Mouse (Mus musculus): ENCODE measurements around the gene Siae.
A peak's percentile ranks its signal among the peaks of the same experiment; 100 is the strongest.

Gene Siae

GRCm38 (mm10) chr9:37625129-37625528 is 69.6 kb downstream of the Siae start:
- no peak for DNase-seq (ENCODE audit: low read depth in 1 of 2, low spot score in 2 of 2)

- DNase-seq (ENCODE audit: low read depth in 1 of 2, low spot score in 2 of 2) = no peak
These were observed 70.1 kb downstream of the Siae start for GRCm38 (mm10) chr9:37625641-37626040.

DNA sequence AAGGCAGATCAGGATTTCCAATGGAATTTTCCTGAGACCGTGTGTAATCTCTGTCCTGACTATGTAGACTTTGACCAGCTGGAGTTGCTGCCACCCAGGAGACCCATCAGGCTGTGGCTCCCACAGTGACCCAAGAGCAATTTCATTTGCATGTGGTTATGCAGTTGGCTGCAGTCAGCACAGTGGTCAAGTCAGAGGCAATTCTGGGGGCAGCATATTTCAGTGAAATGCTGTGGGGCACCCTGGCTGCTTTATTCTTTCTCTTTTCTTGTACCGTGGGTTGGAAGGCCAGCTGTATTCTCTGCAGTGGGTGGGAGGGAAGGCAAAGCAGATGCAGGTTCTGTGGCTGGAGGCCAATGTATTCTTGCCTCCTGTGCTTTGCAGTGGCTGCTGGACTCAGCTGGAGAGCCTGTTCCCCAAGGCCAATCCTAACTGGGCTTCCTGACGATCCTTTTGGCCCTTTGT is 70.6 kb downstream of the Siae start:
- no peak for DNase-seq (ENCODE audit: low read depth in 1 of 2, low spot score in 2 of 2)

GRCm38 (mm10) chr9:37627263-37627662 is 71.8 kb downstream of the Siae start:
- no peak for DNase-seq (ENCODE audit: low read depth in 1 of 2, low spot score in 2 of 2)

DNA sequence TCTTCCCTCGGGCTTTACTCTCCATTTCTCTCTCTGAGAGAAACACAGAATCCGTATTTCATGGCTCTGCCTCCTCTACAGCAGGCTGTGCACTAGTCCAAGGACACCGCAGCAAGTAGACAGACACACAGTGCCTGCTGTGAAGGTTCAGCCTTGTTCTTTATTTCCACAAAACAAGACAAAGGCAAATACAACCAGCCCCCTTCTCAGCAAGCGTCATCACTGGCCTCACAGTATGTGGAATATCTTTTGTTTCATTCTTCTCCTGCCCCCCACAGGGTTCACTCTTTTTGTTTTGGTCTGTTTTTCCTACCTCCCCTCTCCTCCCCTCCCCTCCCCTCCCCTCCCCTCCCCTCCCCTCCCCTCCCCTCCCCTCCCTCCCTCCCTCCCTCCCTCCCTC is 73.1 kb downstream of the Siae start:
- no peak for DNase-seq (ENCODE audit: low read depth in 1 of 2, low spot score in 2 of 2)

DNA sequence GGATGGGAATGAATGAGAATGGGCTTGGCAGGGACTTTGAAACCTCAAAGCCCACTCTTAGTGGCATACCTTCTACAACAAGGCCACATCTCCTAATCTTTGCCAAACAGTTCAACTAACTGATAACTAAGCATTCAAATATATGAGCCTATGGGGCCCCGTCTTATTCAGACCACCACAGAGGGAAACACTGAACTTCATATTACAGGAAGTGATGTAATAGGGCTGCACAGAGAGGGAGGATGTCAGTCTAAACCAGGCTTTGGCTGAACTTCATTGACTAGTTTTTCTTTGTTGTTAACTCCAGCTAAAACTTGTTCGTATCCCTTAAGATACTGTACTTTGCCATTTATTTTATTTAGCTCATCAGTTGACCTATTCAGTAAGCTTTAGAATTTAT is 74.4 kb downstream of the Siae start:
- DNase-seq (ENCODE audit: low read depth in 1 of 2, low spot score in 2 of 2) = no peak

GRCm38 (mm10) chr9:37632305-37632704 is 76.8 kb downstream of the Siae start:
- DNase-seq (ENCODE audit: low read depth in 1 of 2, low spot score in 2 of 2) = no peak

GRCm38 (mm10) chr9:37634269-37634668 is 78.8 kb downstream of the Siae start:
- no peak for DNase-seq (ENCODE audit: low read depth in 1 of 2, low spot score in 2 of 2)

- DNase-seq (ENCODE audit: low read depth in 1 of 2, low spot score in 2 of 2) = no peak
These were observed 80.8 kb downstream of the Siae start for GRCm38 (mm10) chr9:37636335-37636734.

DNA sequence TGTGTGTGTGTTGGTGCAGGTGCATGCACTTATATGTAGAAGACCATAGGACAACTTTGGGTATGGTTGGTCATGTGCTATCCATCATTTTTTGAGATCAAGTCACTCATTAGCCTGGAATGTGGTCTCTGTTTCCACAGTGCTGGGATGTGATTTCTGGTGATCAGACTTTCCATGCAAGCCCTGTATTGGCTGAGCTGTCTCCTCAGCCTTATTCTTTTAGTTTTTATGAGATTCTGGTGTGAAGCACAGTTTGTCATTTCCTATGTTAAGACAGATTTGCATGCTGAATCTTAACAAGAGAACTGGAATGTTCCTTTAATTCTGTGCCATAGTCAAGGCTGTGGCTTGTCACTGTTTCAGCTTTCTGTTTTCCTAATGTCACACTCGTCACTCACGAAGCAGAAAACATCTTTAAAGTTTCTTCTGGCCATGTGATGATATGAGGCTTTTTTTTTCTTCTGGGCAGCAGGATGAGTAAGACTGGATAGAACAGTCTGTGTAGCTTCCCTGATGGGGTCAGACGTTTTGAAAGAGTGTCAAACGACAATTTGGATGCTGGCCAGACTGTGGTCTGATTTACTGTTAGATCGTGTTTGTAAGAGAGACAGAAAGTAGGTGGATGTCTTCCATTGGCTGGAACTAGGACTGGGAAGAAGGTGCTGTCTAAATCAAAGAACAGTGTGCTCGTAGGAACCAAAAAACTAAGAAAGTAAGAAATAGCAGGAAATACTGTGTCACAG is 81.5 kb downstream of the Siae start:
- no peak for DNase-seq (ENCODE audit: low read depth in 1 of 2, low spot score in 2 of 2)

DNA sequence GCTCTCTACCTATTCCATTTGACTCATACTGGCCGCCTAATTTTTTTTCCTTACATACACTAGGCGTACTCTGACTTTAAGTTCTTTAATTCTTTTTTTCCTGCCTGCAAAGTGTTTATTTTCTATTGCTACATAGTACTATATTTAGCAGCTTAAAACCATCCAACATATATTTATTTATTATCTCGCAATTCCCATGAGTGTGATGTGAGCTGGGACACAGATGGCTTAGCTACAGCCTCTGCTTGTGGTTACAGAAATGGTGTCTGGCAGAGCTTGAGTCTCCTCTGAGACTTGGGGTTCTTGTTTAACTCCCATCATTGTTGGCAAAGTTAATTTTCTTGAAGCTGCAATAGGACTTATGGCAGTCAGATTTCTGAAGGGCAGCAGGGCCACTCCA is 83.2 kb downstream of the Siae start:
- no peak for DNase-seq (ENCODE audit: low read depth in 1 of 2, low spot score in 2 of 2)

- no peak for DNase-seq (ENCODE audit: low read depth in 1 of 2, low spot score in 2 of 2)
These were observed 90.7 kb downstream of the Siae start for GRCm38 (mm10) chr9:37646246-37646645.

- DNase-seq (ENCODE audit: low read depth in 1 of 2, low spot score in 2 of 2) = no peak
These were observed 95.1 kb downstream of the Siae start for GRCm38 (mm10) chr9:37650639-37651038.

DNA sequence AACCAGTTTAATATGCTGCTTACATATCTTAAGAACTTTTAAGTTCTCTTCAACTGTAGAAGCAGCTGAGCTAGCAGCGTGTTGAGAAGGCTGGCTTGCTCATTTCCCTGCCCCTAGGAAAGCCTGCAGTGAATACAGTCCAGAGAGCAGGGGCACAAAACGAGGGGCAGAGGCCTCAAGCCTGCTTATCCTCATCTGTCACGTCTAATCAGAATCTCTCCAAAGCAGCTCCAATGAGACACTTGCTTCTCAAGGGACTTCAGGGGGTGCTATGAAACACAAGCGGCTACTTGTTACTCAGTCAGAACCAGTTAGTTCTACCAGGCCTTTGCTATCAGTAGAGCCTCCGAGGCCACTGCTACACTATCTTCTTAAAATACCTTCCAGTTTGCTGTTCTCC is 98.3 kb downstream of the Siae start:
- no peak for DNase-seq (ENCODE audit: low read depth in 1 of 2, low spot score in 2 of 2)

DNA sequence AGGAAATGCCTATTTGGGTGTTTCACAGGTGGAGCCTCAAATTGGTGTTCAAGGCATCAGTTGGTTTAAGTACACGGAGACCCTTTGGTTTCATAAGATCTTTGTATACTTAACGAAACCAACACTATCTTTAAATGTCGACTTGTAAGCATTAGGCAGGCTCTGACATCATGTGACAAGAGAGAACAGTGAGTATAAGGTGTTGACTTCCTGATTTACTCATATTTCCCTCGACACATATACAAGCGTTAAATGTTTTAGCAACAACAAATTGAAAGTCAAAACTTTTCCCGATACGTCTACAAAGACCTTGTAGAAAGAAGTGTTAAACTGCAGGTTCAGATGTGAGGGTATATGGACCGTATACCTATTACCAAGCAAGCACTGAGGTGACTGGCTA is 100.5 kb downstream of the Siae start:
- DNase-seq (ENCODE audit: low read depth in 1 of 2, low spot score in 2 of 2) = no peak

DNA sequence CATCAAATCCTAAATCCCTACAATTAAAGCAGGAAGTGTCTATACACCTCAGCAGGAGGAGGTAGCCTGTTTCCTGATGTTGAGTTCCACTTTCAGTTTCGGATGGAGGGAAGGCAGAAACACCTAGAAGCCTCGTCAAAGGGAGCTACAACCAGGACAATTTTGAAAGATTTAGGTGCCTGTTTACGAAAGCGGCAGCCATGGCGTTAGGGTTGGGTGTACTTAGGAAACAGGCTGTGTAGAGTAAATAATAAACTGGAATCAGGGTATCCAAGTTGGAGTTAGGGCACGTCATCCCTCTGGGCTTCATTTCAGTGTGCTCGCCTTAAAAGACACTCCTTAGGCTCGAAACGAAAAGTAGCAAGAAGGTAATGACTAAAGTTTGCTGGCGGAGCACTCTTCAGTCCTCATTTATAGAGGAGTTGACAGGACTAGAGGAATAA is 101.0 kb downstream of the Siae start:
- DNase-seq (ENCODE audit: low read depth in 1 of 2, low spot score in 2 of 2) = no peak

DNA sequence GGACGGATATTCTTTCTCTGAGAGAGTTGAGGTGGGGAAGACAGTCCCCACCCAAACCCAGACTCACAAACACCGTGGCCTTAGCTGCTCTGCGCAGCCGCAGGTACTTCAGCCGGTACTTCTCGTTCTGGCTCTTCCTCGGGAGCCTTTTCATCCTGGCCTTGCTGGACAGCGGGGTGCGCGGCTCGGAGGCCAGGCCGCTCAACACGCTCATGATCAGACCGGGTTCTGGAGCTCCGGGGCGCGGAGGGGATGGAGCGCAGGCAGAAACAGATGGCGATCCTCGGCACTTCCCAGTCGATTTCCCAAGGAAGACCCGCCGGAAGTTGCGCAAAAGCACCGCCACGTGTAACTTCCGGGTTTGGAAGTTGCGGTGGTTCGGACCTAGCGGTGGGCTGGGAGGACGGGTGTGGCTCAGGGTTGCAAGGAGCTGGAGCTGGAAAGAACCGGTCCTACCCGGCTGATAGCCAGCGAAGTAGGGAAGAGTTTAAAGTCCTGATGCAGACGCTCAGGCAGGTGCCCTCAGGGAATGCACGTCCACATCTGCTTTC is 101.5 kb downstream of the Siae start, which contains the start of gene Tbrg1:
Tbrg1 (minus strand) TSS at position 382 of the 551 bp plus-strand sequence.
- peak; percentile 15 to 28 for DNase-seq (ENCODE audit: low read depth in 1 of 2, low spot score in 2 of 2)

DNA sequence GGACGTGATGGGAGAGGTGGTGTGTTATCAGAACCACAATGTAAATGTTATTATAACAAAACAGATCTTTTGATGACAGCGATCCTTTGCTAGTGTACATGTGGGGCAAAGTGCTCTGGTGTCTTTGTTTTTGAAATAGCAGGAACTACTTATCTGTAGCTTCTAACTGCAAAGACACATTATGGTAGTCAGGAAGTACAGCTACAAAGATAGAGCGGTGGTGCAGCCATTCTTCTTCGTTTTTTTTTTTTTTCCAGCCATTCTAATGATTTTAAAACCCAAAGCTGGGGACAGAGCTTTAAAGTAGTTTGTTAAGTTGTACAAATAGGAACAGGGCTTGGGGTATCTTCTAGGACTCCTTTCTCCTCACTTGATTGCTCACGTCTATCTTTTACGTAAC is 103.9 kb downstream of the Siae start:
- DNase-seq (ENCODE audit: low read depth in 1 of 2, low spot score in 2 of 2) = no peak

- DNase-seq (ENCODE audit: low read depth in 1 of 2, low spot score in 2 of 2) = no peak
These were observed 107.7 kb downstream of the Siae start for GRCm38 (mm10) chr9:37663210-37663609.

- no peak for DNase-seq (ENCODE audit: low read depth in 1 of 2, low spot score in 2 of 2)
These were observed 109.1 kb downstream of the Siae start for GRCm38 (mm10) chr9:37664604-37665003.

GRCm38 (mm10) chr9:37666045-37666444 is 110.5 kb downstream of the Siae start:
- DNase-seq (ENCODE audit: low read depth in 1 of 2, low spot score in 2 of 2) = no peak

DNA sequence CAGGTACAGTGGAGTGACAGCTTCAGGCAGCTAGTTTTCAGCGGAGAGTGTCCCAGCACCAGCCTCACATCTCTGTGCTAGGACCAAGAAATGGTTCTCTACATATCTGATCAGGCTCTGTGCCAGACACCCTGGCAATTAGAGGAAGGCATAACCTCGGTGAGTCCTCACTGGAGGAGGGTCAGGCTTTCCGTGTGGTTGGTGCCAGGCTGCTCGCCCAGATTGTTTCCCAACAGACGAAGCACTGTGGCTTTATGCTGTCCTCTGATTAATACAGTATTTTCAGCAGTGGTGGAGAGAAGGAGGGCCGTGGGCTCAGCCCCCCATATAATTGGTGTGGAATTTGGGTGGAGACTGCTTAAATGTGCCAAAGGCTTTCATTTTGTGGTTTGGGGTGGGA is 113.6 kb downstream of the Siae start, which contains the start of gene Panx3:
Panx3 (minus strand) TSS at position 121 of the 400 bp plus-strand sequence.
- no peak for DNase-seq (ENCODE audit: low read depth in 1 of 2, low spot score in 2 of 2)

DNA sequence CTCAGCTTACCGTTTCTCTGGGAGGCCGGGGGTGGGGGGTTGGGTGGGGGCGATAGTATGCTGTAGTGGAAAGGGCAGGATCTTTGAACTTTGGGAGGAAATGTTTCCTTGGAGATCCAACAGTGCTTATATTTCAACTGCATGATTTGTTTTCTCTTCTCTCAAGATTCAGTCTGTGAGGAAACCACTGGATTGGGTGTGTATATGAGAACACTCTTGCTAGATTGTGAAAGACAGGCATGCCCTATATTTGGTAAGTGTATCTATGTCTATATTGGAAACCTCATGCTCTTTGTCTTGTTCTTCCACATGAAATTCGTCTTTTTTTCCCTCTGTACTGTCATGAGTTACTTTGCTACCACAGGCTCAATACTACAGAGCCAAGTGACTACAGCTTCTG is 114.2 kb downstream of the Siae start:
- DNase-seq (ENCODE audit: low read depth in 1 of 2, low spot score in 2 of 2) = no peak

Measured in monocyte, adult 2 months (primary cell).